Mouse (Mus musculus): ENCODE results near the gene Frmd5. TPM values are rescaled to one million over a fixed set of nuclear protein-coding genes. Genes with fewer than 3 reads are reported as not detected.

Frmd5 gene
- polyA plus RNA-seq, 1 experiment from 2014 or later = 3.8 TPM

DNA sequence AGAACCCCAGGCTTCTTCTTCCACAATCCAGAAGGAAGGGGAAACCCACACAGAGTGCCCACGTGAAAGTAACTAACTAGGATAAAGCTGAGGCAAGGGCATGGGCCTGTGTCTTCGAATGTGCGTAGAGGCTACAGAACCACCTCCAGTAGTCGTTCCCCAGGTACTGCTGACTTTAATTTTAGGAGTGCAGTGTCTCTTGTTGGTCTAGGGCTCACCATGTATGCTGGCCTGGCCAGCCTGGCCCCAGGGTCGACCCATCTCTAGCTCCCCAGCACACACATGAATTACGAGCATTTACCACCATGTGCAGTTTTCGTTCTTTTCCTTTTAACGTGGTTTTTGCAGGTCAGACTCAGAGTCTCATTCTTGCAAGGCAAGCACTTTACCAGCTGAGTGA, 83.1 kb downstream of the Frmd5 start:
- ATAC-seq (ENCODE audit: insufficient number of reproducible peaks, insufficient read depth, low FRiP score, low TSS enrichment) = no peak
- Histone ChIP-seq H3K27ac (no peak overlapping the region), H3K27me3 (no peaks in the 10 kb centered on the region), H3K9me3 (no peaks in the 10 kb centered on the region), H3K9ac (no peak overlapping the region), H3K4me2 (replicated peaks) (no peak overlapping the region), H3K36me3 (no peaks in the 10 kb centered on the region), H3K4me3 (no peak overlapping the region), H3K4me1 (no peaks in the 10 kb centered on the region)
- 85% methylated on average over 8 of the region's 8 CpGs for WGBS

DNA sequence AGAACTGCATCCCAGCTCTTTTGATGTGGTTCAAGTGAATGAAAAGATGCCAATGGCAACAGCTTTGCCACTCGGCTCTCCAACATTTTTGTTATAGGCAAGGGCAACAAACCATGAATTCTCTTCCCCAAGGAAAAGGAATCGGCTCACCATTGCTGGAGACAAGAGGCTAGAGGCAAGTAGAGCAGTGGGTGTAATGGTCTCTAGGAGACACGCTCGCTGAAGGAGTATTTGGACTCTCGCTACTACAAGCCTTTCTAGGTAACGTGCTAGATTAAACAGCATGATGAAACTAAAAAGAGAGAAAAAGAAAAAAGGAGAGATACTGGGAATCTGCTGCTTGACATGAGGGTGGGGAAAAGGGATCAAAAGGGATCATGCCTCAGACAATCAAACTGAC, 87.9 kb downstream of the Frmd5 start:
- Histone ChIP-seq H3K4me3 (no peak overlapping the region), H3K36me3 (no peaks in the 10 kb centered on the region), H3K9me3 (no peaks in the 10 kb centered on the region), H3K27me3 (no peaks in the 10 kb centered on the region), H3K27ac (no peak overlapping the region), H3K9ac (no peak overlapping the region), H3K4me2 (replicated peaks) (no peak overlapping the region), H3K4me1 (no peaks in the 10 kb centered on the region)
- no peak for ATAC-seq (ENCODE audit: insufficient number of reproducible peaks, insufficient read depth, low FRiP score, low TSS enrichment)
- 81% methylated on average over 6 of the region's 6 CpGs for WGBS

DNA sequence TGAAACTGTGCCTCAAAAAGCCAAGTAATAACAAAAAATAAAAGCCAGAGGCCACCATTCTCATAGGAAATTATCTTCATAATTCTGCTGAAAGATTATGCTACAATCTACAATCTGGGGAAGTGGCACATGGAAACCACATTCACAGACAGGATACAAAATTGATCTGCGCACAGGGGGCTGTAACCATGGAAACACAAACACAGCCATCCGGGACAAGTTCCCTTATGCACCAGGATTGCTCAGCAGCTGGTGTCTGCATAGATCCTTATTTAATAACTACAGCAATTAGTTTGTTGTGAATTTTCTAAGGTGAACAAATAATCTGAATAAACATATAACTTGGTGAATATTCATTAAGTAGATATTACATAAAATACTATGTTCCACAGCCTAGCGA, 89.8 kb downstream of the Frmd5 start:
- Histone ChIP-seq H3K4me1 (no peaks in the 10 kb centered on the region), H3K27ac (no peak overlapping the region), H3K9ac (no peak overlapping the region), H3K9me3 (no peaks in the 10 kb centered on the region), H3K4me2 (replicated peaks) (no peak overlapping the region), H3K27me3 (no peaks in the 10 kb centered on the region), H3K36me3 (no peaks in the 10 kb centered on the region), H3K4me3 (no peak overlapping the region)
- no peak for ATAC-seq (ENCODE audit: insufficient number of reproducible peaks, insufficient read depth, low FRiP score, low TSS enrichment)
- WGBS = 69% methylated on average over 3 of the region's 3 CpGs

DNA sequence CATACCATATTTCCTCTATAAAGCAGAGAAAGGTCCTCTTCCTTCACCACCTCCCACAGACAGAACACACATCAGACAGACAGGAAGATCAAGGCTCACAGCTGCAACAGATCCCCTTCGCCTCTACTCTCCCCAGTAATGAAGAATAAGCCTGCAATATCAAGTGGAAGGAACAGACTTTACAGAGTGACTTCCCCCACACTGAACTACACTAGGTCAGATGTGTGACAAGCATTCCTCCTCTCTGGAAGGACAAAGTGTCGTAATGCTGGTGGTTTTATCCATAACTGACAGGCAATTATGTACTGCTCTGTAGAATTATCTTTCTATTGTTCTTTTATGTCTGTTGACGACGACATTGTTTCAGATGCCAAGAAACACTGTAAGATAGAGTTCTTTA, 93.3 kb downstream of the Frmd5 start:
- peaks cover 5% of the 10 kb centered on the region; the same call in 1 of the 2 replicates for H3K4me1 ChIP-seq
- H3K27me3 ChIP-seq = no peaks in the 10 kb centered on the region
- 81% methylated on average over 4 of the region's 4 CpGs for WGBS
- no peak overlapping the region for H3K9ac ChIP-seq
- H3K4me3 ChIP-seq = no peak overlapping the region
- no peaks in the 10 kb centered on the region for H3K36me3 ChIP-seq
- no peaks in the 10 kb centered on the region for H3K9me3 ChIP-seq
- H3K4me2 ChIP-seq (replicated peaks) = no peak overlapping the region
- H3K27ac ChIP-seq = no peak overlapping the region
- no peak for ATAC-seq (ENCODE audit: insufficient number of reproducible peaks, insufficient read depth, low FRiP score, low TSS enrichment)

DNA sequence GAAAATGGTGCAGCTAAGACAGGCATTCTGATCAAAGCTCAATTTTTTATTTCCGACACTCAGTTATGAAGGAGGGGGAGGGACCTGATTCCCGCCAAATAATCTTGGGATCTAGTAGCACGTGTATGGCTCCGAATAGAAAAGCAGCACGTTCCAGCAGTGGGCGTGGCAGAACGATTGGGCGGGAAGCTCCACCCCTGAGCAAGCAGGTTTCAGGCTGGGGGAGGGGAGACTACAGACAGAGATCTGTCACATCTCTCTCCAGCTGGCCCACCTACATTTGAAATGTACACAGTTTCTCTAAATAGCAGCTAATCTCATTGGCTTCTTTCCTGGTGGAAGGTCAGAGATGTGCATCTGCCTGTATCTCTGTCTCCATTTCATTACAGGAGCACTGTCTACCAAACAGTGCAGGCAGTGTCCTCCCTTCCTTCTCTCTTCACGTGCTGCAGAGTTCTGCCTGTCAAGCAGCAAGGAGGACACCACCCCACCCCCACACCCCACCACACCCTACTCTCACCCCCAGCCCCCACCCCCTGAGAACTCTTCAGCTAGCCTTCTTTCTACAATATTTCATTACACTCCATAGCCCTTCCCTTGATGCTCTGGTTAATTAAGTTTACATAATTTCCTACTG, 95.0 kb downstream of the Frmd5 start:
- ATAC-seq (ENCODE audit: insufficient number of reproducible peaks, insufficient read depth, low FRiP score, low TSS enrichment) = no peak
- H3K36me3 ChIP-seq = no peaks in the 10 kb centered on the region
- H3K27me3 ChIP-seq = no peaks in the 10 kb centered on the region
- WGBS = 26% methylated on average over 9 of the region's 9 CpGs
- no peaks in the 10 kb centered on the region for H3K9me3 ChIP-seq
- no peak overlapping the region for H3K4me3 ChIP-seq
- H3K4me1 ChIP-seq = peaks cover 5% of the 10 kb centered on the region; the same call in 1 of the 2 replicates
- H3K4me2 ChIP-seq (replicated peaks) = 0 out of 2 replicates have a peak overlapping the region, but pooled peaks have one; percentile 5
- no peak overlapping the region for H3K27ac ChIP-seq
- H3K9ac ChIP-seq = no peak overlapping the region

DNA sequence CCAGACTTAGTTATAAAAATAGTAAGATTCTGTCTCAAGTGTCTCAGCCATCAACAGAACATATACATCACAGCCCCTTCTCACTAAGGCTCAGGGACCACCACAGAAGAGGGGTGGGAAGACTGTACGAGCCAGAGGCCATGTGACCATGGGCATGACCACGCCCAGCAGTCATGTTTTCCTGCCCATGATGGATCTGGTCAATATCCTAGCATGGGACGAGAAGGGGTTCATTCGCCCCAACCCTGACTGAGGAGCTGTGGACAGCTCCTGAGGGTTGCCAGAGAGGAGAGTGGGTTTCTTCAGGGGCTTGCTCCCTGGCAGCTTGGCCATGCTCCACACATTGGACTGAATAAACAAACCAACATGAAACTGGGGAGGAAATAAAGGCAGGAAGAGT, 97.8 kb downstream of the Frmd5 start:
- ATAC-seq (ENCODE audit: insufficient number of reproducible peaks, insufficient read depth, low FRiP score, low TSS enrichment) = no peak
- WGBS = 82% methylated on average over 4 of the region's 4 CpGs
- Histone ChIP-seq H3K4me2 (replicated peaks) (no peak overlapping the region), H3K4me1 (peaks cover 5% of the 10 kb centered on the region; the same call in 1 of the 2 replicates), H3K9ac (no peak overlapping the region), H3K4me3 (no peak overlapping the region), H3K27ac (no peak overlapping the region), H3K36me3 (no peaks in the 10 kb centered on the region), H3K27me3 (no peaks in the 10 kb centered on the region), H3K9me3 (no peaks in the 10 kb centered on the region)

DNA sequence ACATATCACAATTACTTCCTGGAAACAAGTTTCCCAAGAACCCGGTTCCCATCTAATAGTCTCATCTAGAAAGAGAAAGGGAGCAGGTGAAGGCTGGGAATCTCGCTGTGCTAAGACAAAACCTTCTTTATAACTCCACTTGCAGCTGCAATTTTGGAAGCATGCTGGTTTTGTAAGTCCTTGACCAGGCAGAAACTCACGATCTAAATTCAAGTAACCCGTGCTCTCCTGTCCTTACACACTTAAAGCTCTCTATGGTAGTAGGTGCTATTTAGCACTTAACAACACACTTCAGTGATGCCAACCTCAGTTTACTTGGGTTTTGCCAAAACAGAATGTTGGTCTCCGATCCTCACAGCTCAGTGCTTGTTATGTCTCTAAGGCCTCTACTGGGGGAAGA, 99.4 kb downstream of the Frmd5 start:
- WGBS = 85% methylated on average over 5 of the region's 5 CpGs

DNA sequence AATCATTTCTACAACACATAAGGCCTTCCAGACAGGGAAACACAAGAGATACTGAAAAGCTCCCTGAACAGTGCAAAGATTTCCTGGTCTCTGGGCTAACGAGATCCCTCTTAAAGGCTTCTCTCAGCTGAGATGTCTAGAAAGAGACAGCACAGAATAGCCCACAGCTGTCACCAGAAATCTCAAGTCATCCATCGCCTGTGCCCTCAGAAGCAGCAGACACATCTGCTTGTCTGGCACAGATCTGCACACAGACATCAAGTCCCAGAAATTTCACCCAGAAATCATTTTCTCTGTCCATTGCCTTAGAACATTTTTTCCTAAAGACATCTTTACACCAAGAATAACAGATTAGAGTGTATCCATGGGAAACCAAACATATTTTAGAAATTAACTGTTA, 101.1 kb downstream of the Frmd5 start:
- 48% methylated on average over 2 of the region's 2 CpGs for WGBS
- H3K36me3 ChIP-seq = no peaks in the 10 kb centered on the region
- H3K9ac ChIP-seq = no peak overlapping the region
- ATAC-seq (ENCODE audit: insufficient number of reproducible peaks, insufficient read depth, low FRiP score, low TSS enrichment) = no peak
- no peaks in the 10 kb centered on the region for H3K27me3 ChIP-seq
- H3K4me3 ChIP-seq = no peak overlapping the region
- H3K4me2 ChIP-seq (replicated peaks) = no peak overlapping the region
- H3K4me1 ChIP-seq = no peaks in the 10 kb centered on the region
- no peaks in the 10 kb centered on the region for H3K9me3 ChIP-seq
- no peak overlapping the region for H3K27ac ChIP-seq

More for the DNA sequence above, 99.4 kb downstream of the Frmd5 start:
- Histone ChIP-seq H3K36me3 (no peaks in the 10 kb centered on the region), H3K4me2 (replicated peaks) (no peak overlapping the region), H3K27me3 (no peaks in the 10 kb centered on the region), H3K9ac (no peak overlapping the region), H3K4me1 (peaks cover 5% of the 10 kb centered on the region; the same call in 1 of the 2 replicates), H3K27ac (no peak overlapping the region), H3K4me3 (no peak overlapping the region), H3K9me3 (no peaks in the 10 kb centered on the region)
- ATAC-seq (ENCODE audit: insufficient number of reproducible peaks, insufficient read depth, low FRiP score, low TSS enrichment) = no peak

DNA sequence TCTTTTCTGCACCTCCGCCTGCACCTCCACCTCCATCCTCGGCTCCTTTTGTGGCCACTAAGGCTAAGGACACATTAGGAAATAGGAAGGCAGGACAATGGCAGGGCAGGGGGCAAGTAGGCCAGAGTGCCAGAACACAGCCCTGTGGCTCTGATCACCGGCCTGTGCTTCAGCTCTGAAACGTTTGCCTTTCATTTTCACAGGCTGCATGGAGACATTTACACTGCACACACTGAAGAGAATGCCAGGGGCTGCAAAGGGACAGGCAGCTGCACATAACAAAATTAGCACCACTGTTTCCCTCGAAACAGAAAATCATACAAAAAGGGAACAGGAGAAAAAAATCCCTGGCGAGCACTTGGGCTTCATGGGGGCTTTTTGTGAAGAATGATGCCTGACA, 107.6 kb downstream of the Frmd5 start:
- H3K4me2 ChIP-seq (replicated peaks) = no peak overlapping the region
- WGBS = 45% methylated on average over 6 of the region's 6 CpGs
- H3K27me3 ChIP-seq = no peaks in the 10 kb centered on the region
- no peaks in the 10 kb centered on the region for H3K36me3 ChIP-seq
- no peaks in the 10 kb centered on the region for H3K9me3 ChIP-seq
- H3K9ac ChIP-seq = no peak overlapping the region
- no peak for ATAC-seq (ENCODE audit: insufficient number of reproducible peaks, insufficient read depth, low FRiP score, low TSS enrichment)
- H3K27ac ChIP-seq = no peak overlapping the region
- H3K4me1 ChIP-seq = peaks cover 4% of the 10 kb centered on the region; the same call in 1 of the 2 replicates
- no peak overlapping the region for H3K4me3 ChIP-seq

DNA sequence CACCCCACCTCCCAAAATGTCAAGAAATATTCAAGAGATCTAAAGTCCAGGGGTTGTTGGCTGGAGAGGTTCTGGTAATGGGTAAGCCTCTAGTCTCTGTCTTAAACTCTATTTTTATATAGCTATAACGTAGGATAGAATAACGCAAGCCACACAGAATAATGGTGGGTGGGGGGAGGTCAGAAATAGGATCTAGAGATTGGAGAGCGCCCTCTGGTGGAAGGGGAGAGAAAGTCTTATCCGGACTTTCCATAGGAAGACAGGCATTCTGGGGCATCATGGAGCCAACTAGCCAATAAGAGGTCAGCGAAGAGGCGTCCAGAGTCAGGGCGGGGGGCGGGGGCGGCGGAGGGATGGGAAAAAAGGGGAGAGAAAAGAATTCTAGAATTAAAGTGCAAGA, 111.5 kb downstream of the Frmd5 start:
- 74% methylated on average over 10 of the region's 10 CpGs for WGBS

DNA sequence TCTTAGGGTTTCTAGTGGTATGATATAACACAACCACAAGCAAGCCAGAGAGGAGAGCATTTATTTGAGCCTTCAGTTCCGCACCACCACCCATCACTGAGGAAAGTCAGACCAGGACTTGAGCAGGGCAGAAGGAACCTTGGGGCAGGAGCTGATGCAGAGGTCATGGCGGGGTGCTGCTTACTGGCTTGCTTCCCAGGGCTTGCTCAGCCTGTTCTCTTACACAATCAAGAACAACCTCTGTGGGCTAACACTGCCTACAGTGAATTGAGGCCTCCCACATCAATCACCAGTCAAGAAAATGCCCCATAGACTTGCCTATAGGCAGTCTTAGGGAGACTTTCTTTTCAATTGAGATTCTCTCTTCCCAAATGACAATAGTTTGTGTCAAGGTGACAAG, 118.8 kb downstream of the Frmd5 start:
- no peak overlapping the region for H3K9ac ChIP-seq
- no peak overlapping the region for H3K4me2 ChIP-seq (replicated peaks)
- no peaks in the 10 kb centered on the region for H3K4me1 ChIP-seq
- no peak overlapping the region for H3K4me3 ChIP-seq
- no peaks in the 10 kb centered on the region for H3K27me3 ChIP-seq
- no peaks in the 10 kb centered on the region for H3K36me3 ChIP-seq
- ATAC-seq (ENCODE audit: insufficient number of reproducible peaks, insufficient read depth, low FRiP score, low TSS enrichment) = no peak
- no peaks in the 10 kb centered on the region for H3K9me3 ChIP-seq
- no peak overlapping the region for H3K27ac ChIP-seq
- 81% methylated on average over 2 of the region's 2 CpGs for WGBS

More for the DNA sequence above, 111.5 kb downstream of the Frmd5 start:
- Histone ChIP-seq H3K4me2 (replicated peaks) (no peak overlapping the region), H3K27ac (no peak overlapping the region), H3K9ac (no peak overlapping the region), H3K27me3 (no peaks in the 10 kb centered on the region), H3K4me3 (no peak overlapping the region), H3K36me3 (no peaks in the 10 kb centered on the region), H3K4me1 (peaks cover 4% of the 10 kb centered on the region; the same call in 1 of the 2 replicates), H3K9me3 (no peaks in the 10 kb centered on the region)
- ATAC-seq (ENCODE audit: insufficient number of reproducible peaks, insufficient read depth, low FRiP score, low TSS enrichment) = no peak

DNA sequence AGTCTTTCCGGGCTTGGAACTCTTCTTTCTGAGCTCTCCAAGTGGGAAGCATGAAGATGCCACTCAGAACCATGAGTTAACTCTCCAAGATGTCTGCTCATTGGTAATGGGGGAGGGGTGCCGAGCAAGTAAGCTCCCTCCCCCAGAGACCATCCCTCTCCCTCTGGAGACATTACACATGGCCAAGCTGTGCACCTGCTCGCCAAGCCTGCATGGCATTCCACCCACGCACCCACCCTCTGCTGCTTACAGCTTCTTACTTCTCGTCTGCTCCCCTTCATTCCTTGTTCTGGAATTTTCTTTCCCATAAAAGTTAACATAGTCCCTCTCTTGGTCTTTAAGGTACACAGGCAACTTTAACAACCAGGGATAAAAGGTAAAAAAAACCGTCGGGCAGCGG, 123.3 kb downstream of the Frmd5 start:
- no peak overlapping the region for H3K9ac ChIP-seq
- no peak for ATAC-seq (ENCODE audit: insufficient number of reproducible peaks, insufficient read depth, low FRiP score, low TSS enrichment)

More for the DNA sequence above, 123.3 kb downstream of the Frmd5 start:
- H3K36me3 ChIP-seq = no peaks in the 10 kb centered on the region
- no peaks in the 10 kb centered on the region for H3K27me3 ChIP-seq
- H3K9me3 ChIP-seq = no peaks in the 10 kb centered on the region
- no peak overlapping the region for H3K27ac ChIP-seq
- H3K4me2 ChIP-seq (replicated peaks) = no peak overlapping the region
- no peaks in the 10 kb centered on the region for H3K4me1 ChIP-seq
- H3K4me3 ChIP-seq = no peak overlapping the region
- 92% methylated on average over 8 of the region's 8 CpGs for WGBS

All from embryonic facial prominence, embryonic 12.5 days (tissue).